Mouse (Mus musculus) hematopoietic stem cell, adult 5-6 weeks (primary cell): ENCODE results near the gene Ypel4. TPM values are rescaled to one million over a fixed set of nuclear protein-coding genes. Genes with fewer than 3 reads are reported as not detected.
A peak's percentile ranks its signal among the peaks of the same experiment; 100 is the strongest.

Experiments used
- ATAC-seq, 2 experiments: fragments of 125-278 bp in 1 of 2; replicated peaks in 1 of 2; 2 replicates each; pipeline ENCODE4 v1.8.0; 2016 to 2017; ENCODE audit warnings: inconsistent platforms in 2 of 2, mild to moderate bottlenecking in 2 of 2, moderate number of reproducible peaks in 2 of 2, low read depth in 1 of 2, moderate TSS enrichment in 1 of 2; ENCODE audit not compliant: low FRiP score in 2 of 2, poor library complexity in 2 of 2, severe bottlenecking in 2 of 2, insufficient read depth in 1 of 2, low TSS enrichment in 1 of 2
- total RNA-seq: library from RNA; stranded (forward); fragments of 172-1452, 232-1000 nt; gene quantifications from 2 replicates; pipeline ENCODE4 v1.2.3, GENCODE M21; 2017

Ypel4 gene
- 0.25 and 0.50 TPM in 2 replicates for total RNA-seq

DNA sequence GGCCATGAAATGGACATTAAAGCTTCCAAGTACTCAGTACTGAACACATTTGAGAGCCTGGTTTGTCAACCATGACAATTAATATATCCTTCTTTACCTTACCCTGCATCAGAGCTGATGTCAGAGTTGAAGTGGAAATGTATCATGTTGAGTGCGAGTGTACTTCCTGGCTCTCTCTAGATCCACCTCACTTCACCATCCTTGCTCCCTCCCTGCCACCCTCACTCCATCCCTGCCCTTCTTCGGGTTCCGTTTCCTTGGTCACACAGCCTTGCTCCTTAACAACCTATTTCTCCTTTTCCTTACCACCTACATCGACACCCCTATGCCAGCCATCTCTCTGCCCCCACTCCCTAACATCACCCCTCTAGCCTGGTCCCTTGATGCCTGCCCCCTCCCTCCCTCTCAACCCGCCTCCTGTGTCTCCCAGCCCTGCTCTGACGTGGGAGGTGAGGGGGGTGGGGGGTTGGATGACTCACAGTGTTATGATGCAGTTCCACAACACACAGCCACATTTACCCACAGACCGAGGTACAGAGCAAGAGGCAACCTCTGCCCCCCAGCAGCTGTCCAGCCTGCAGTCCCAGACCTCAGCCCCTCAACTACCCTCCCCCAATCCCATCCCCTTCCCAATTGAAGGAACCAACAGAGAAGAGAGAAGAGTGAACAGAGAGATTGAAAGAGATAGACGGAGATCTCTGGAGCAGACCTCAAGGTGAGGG lies at the start of gene Ypel4:
Gene Ypel4, plus strand, starts transcription at position 480 of the 722 bp plus-strand sequence.
- ATAC-seq: peak; percentile 70 to 72

DNA sequence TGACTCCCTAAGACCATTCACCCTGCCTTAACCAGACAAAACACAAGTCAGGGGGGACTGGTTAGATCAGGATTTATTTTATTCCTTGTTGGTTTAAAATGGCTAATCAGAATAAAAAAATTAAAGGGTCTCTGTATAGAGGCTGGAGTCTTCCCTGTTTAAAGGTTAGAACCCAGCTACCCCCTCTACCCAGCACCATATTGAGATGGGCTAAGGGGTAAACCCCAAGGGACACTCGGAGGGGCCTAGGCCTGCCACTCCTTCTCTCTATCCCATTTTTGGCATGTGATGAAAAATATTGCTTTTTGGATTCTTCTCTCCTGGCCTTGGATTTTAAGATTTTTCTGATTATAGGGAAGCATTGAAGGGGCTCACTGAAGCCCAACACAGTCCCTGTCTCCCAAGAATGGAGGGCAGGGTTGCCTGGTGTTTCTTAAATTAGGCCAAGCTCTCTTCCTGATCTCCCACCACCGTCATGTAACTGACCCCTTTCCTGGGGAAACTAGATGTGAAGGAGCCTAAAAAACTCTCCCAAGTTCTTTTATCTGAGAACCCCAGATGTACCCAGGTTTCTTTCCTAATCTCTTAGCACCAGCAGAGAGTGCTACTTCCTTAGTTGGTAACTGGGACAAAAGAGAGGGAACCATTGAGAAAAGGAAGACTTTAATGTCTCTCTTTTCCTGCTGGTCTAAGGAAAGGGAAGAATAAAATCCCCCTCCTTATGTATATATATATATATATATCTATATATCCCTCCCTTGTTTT lies 45.6 kb upstream of the Ypel4 start:
- ATAC-seq: no peak

DNA sequence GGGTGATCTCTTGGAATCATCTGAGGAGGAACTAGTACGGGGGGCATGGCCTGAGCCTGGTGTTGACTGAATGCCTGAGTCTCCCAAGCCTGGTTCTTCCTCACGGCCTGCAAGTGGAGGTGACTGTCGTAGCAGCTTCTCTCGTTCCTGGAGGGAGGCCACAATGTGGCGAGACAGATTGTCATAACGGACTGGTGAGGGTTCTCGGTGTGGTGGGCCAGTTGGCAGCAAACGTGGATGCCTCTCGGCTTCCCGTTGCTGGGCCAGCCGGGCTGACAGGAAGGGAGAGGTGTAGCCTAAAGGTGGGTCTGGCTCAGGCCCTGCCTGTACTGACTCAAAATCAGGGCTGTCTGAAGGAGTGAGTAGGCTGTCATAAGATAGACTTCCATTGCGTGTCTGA lies 43.8 kb upstream of the Ypel4 start:
- ATAC-seq: no peak

- no peak for ATAC-seq
Measured at GRCm38 (mm10) chr2:84695007-84695695, 38.7 kb upstream of the Ypel4 start.

DNA sequence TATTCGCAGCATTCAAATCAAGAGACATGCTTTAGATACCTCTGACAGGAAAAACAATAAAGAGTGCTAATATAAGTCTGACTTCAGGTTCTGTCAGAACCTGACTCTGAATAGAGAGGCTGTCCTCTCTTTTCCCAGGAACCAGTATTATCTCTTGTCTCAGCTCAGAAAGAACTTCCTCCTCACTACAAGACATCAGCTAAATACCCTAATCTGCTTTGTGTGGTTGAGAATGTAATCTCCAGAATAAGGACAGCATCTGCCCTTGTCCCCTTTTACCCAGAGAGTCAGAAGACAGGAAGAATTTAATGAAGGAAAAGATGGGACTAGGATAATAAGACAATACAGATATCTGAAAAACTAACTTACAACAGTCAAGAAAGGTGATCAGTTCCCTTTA lies 30.4 kb upstream of the Ypel4 start:
- ATAC-seq: no peak

DNA sequence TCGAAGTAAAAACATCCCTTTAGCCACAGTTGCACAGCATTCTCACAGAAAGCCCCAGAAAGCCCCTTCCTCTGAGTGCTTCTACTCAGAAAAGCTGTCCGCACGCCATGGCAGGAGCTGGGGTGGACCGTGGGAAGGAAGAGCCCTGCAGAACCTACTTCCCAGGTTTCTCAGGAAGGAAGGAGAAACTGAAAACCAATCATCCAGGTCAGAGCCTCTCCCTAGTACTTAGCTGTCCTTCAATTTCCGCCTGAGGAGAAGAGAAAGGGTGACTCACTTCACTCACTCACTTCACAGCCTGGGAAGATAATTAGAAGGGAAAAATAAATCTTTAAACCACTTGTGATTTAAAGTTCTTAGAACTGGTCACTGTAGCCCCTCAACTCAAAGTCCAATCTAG lies 29.5 kb upstream of the Ypel4 start:
- no peak for ATAC-seq

- ATAC-seq: peak; percentile 12 to 36; a peak in 1 of 4 replicates
Measured at GRCm38 (mm10) chr2:84705295-84705694, 28.6 kb upstream of the Ypel4 start.

DNA sequence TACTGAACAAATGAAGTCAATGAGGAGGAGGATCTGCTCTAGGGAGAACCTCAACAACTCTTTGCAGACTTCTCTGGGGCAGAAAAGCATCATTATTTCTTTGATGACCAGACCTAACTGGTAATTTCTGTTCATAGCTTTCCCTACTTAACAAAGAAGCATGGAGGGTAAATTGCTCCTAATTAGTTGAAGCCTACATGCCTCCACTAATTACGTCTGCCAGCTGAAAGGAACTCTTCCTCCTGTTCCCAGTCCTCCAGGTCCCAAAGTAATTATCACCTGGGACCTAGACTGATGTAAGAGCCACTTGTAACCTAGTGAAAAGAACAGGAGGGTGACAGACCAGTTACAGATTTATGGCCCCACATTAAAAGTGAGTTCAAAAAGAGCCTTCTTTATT lies 26.3 kb upstream of the Ypel4 start:
- no peak for ATAC-seq

DNA sequence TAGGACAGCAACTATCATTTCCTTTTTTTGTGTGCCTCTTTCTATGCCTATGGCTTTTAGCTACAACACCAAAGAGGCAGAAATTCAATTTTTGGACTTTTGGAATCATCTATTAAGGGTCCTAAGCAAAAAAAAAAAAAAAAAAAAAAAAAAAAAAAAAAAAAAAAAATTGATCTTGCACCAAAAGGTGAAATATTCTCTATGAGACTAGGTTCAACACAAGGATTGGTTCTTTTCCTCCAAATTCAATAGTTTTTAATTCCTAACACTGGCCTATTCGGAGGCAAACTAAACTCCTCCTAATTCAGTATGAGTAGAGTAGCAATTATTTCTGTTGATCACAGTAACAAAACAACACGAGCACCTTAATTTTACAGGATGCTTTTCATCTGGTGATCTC lies 22.0 kb upstream of the Ypel4 start:
- ATAC-seq: no peak

GRCm38 (mm10) chr2:84714422-84714810 lies 19.4 kb upstream of the Ypel4 start:
- no peak for ATAC-seq

GRCm38 (mm10) chr2:84714811-84715561 lies 18.9 kb upstream of the Ypel4 start, which contains the start of gene Zdhhc5:
TSS of gene Zdhhc5 (minus strand) at chr2:84715180.
- ATAC-seq: peak; percentile 82 to 88

DNA sequence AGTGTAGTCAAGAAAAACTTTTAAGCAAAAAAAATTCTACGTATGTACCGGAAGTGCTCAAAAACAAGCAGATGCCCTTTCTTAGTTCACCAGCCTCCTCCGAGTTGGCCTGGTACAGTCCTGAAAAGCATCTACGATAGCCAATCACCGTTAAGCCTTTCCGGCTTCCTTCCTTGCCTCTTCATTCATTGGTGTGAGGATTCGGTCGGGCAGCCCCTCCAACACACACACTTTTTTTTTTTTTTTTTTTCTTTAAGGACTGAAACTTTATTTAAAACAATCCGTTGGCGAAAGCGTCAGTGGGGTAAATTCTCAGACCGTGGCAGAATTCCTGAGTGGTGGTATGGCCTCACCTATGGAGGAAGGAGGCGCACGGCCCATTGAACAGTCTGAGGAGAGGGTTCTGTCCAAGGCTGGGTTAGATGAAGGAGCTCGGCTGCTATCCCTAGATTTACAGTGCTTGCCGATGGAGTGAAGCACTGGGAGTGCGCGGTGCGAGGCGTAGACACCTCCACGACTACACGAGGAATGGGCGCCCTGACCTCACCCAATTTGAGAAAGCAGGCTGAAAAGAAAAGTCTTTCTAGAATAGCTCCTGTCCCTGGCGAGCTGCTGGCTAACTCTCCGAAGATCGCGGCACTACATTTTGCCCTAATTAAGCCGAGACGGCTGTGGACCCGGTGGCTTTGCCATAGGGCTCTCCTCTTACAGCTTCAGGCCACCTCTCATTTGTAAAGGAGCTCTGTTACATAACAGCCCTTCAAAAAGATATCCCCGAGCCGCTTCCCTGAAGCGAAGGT lies 18.1 kb upstream of the Ypel4 start:
- peak; percentile 92 to 94 for ATAC-seq

- ATAC-seq: no peak
Measured at GRCm38 (mm10) chr2:84716423-84717355, 17.2 kb upstream of the Ypel4 start.

DNA sequence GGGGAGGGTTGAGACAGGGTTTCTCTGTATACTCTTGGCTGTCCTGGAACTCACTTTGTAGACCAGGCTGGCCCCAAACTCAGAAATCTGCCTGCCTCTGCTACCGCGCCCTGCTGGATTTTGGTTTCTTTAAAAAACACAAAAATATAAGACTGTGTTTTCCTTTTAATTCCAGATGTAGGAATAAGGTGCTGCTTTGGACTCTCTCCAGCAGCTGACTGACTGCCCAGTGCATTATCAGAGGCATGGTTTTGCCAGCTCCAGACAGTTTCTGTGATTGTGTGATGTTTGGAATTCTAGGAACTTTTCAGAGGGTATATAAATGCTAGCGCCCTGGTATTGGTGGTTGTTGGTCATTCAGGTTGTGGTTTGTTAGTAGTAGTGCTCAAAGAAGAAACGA lies 16.5 kb upstream of the Ypel4 start:
- no peak for ATAC-seq

GRCm38 (mm10) chr2:84720718-84721117 lies 13.1 kb upstream of the Ypel4 start:
- no peak for ATAC-seq

DNA sequence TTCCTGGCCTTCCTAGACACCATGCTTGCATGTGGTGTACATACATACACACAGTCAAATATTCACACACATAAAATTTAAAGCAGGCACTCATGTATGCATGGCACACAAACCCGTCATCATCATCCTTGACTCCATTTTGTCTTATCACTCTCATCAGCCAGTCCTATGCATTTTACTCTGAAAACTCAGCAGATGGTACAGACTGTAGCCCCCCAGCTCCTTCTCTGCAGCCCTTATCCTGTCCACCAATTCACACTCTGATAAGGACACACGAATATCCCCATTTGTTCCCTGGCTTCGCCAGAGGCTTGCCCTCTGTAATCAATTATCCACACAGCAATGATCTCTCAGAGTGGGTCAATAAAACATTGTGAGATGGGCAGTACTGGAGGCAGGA lies 12.7 kb upstream of the Ypel4 start:
- no peak for ATAC-seq
